Mouse (Mus musculus) hindbrain, embryonic 11.5 days (tissue): ENCODE results near the gene Ube2v1. TPM values are rescaled to one million over a fixed set of nuclear protein-coding genes. Genes with fewer than 3 reads are reported as not detected.

ENCODE experiments used
- ATAC-seq: fragments of 200-750 bp; cut with Nextera tagmentation; 2 replicates; pipeline ENCODE4 v1.8.0; 2017; ENCODE audit warnings: mild to moderate bottlenecking, moderate TSS enrichment, moderate library complexity; ENCODE audit not compliant: low FRiP score
- DNase-seq: peaks from one replicate; pipeline ENCODE4 v3.0.0-alpha.2; 2015; ENCODE audit warnings: low spot score
- H3K27ac ChIP-seq: fragments of 300-500 bp; sonication (generic); 2 replicates; pipeline ENCODE4 v1.5.1; 2014; ENCODE audit warnings: mild to moderate bottlenecking, low read depth, low read length
- H3K27me3 ChIP-seq: fragments of 300-500 bp; sonication (generic); 2 replicates; pipeline ENCODE4 v1.6.1; 2014; ENCODE audit warnings: mild to moderate bottlenecking, low read length, moderate library complexity, mixed read lengths; ENCODE audit not compliant: control insufficient read depth, insufficient read depth
- H3K36me3 ChIP-seq: fragments of 300-500 bp; sonication (generic); 2 replicates; pipeline ENCODE4 v1.6.1; 2014; ENCODE audit warnings: mild to moderate bottlenecking, low read length, moderate library complexity, mixed read lengths; ENCODE audit not compliant: control insufficient read depth, insufficient read depth
- H3K4me1 ChIP-seq: fragments of 300-500 bp; sonication (generic); replicated peaks from 2 replicates; pipeline ENCODE4 v1.6.1; 2014; ENCODE audit warnings: low read length, mixed read lengths; ENCODE audit not compliant: control insufficient read depth, insufficient read depth
- H3K4me2 ChIP-seq: fragments of 300-500 bp; sonication (generic); replicated peaks from 2 replicates; pipeline ENCODE4 v1.6.1; 2014; ENCODE audit warnings: mild to moderate bottlenecking, low read depth, low read length
- H3K4me3 ChIP-seq: fragments of 300-500 bp; sonication (generic); 2 replicates; pipeline ENCODE4 v1.5.1; 2014; ENCODE audit warnings: low read depth, low read length
- H3K9ac ChIP-seq: fragments of 300-500 bp; sonication (generic); 2 replicates; pipeline ENCODE4 v1.6.1; 2014; ENCODE audit warnings: low read depth, low read length
- H3K9me3 ChIP-seq: fragments of 300-500 bp; sonication (generic); 2 replicates; pipeline ENCODE4 v1.6.1; 2016; ENCODE audit warnings: low read length; ENCODE audit not compliant: control insufficient read depth
- WGBS: fragments of 180-500 bp; shearing (Covaris S2); extraction: QIAGEN DNeasy Blood & Tissue Kit; methylation state at CpG from one replicate; pipeline ENCODE4 v1.1.7; 2014; 5-methylcytosine and 5-hydroxymethylcytosine counted together
- polyA plus RNA-seq: library from polyadenylated mRNA; unstranded; fragments of >200 nt; fragmentation: Nextera tagmentation; extraction: Ambion mirVana; gene quantifications from 2 replicates; pipeline ENCODE4 v1.2.1, GENCODE M21; 2014

Gene Ube2v1
- polyA plus RNA-seq, 1 experiment from 2014 or later = 237 TPM

- no peak for DNase-seq
- 0 out of 2 replicates have a peak overlapping the region, but pooled peaks have one; percentile 1 for H3K4me3 ChIP-seq
- 6% methylated on average over 27 of the region's 27 CpGs for WGBS
- 0 out of 2 replicates have a peak overlapping the region, but pooled peaks have one; percentile 17 for H3K27ac ChIP-seq
- peak overlapping the region; percentile 46; the same call in 1 of the 2 replicates for H3K9ac ChIP-seq
- no peaks in the 10 kb centered on the region; the same call in 1 of the 2 replicates for H3K27me3 ChIP-seq
- H3K9me3 ChIP-seq = no peaks in the 10 kb centered on the region
- H3K36me3 ChIP-seq = no peaks in the 10 kb centered on the region
- H3K4me1 ChIP-seq = peaks cover 6% of the 10 kb centered on the region; the same call in 1 of the 2 replicates
- H3K4me2 ChIP-seq = peak overlapping the region; percentile 31
- peak; percentile 33; the same call in 1 of the 2 replicates for ATAC-seq
These were observed 72.5 kb downstream of the Ube2v1 start for GRCm38 (mm10) chr2:167559413-167559812.

Other genes with a start within 250 kb of the Ube2v1 start
- 15.7 and 21.8 TPM in 2 replicates for gene Slc9a8, start 210.4 kb downstream of the Ube2v1 start, polyA plus RNA-seq
- 120 and 140 TPM in 2 replicates for gene Rnf114, start 139.4 kb downstream of the Ube2v1 start, polyA plus RNA-seq
- gene Spata2, start 139.2 kb downstream of the Ube2v1 start, polyA plus RNA-seq = 13.5 and 15.0 TPM in 2 replicates
- gene Snai1, start 93.9 kb downstream of the Ube2v1 start, polyA plus RNA-seq = 27.6 and 29.5 TPM in 2 replicates
- 4.0 and 8.4 TPM in 2 replicates for gene Gm20431, start 29.4 kb upstream of the Ube2v1 start, polyA plus RNA-seq
- 1.5 and 3.1 TPM in 2 replicates for gene Cebpb, start 56.8 kb upstream of the Ube2v1 start, polyA plus RNA-seq
- gene Tmem189, start 57.7 kb upstream of the Ube2v1 start, polyA plus RNA-seq = 27.5 and 34.0 TPM in 2 replicates